25 mouse cellular contexts compared by ENCODE assay signal in the genomic region with DNA sequence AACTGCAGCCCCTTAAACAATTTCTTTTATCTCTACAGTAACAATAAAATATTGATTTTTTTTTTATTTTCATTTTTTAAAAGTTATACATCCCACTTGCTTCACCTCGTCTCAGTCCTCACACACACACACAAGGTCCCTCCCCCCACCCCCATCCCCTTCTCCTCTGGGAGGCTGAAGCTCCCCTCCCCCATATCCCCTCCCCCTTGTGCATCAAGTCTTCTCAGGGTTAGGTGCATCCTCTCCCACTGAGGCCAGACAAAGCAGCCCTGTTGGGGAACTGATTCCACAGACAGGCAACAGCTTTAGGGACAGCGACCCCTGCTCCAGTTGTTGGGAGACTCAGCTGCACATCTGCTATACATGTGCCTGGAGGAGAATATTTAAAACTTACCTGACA. TPM values are rescaled to one million over a fixed set of nuclear protein-coding genes. Genes with fewer than 3 reads are reported as not detected.
DNase-seq lines count a peak whose midpoint lies in the region; ATAC-seq and TF ChIP-seq lines count a peak whose summit lies in the region.
"Had no signal": no experiment of that assay in that cellular context is flagged by ENCODE, and none has a peak within 500 bp of the region (broad histone marks: within the 10 kb centered on the region; RNA-seq: fewer than 3 reads in every experiment).

No protein-coding gene starts in this region.

- H3K27ac ChIP-seq in layer of hippocampus, adult 2 months: no peak overlapping the region
- H3K27ac ChIP-seq: embryonic facial prominence, embryonic 13.5 days; embryonic facial prominence, embryonic 15.5 days; forebrain, embryonic 10.5 days; forebrain, embryonic 12.5 days had no signal

- TF ChIP-seq CTCF in layer of hippocampus, adult 2 months (conservative IDR thresholded peaks at IDR 0.05): no peak

- DNase-seq in ES-CJ7 (ENCODE audit: low read depth, low spot score) (peak; percentile 81), R1 (ENCODE audit: low read depth, low spot score) (peak; percentile 86)
- DNase-seq in retina, postnatal 1 day: no peak
- no peak for DNase-seq in layer of hippocampus, adult 2 months (ENCODE audit: low spot score in 2 of 2)
- DNase-seq: adrenal gland, adult 2 months; adrenal gland, postnatal 10 days; adrenal gland, postnatal 25 days; cerebellum, adult 11 months; cerebellum, adult 18-20 months; cerebellum, adult 8-10 months; cerebellum, adult 9-11 months; cerebellum, postnatal 14 days; cerebellum, postnatal 36 days; embryo, embryonic 11 days had no signal

- H3K4me3 ChIP-seq in layer of hippocampus, adult 2 months: no peak overlapping the region
- H3K4me3 ChIP-seq: embryonic facial prominence, embryonic 13.5 days; embryonic facial prominence, embryonic 15.5 days; erythroblast, embryonic 14.5 days; forebrain, embryonic 10.5 days; forebrain, embryonic 12.5 days had no signal

- no peak for ATAC-seq in activated CD4-positive, CD25-positive, alpha-beta regulatory T cell, adult 4 months
- ATAC-seq: forebrain, embryonic 14.5 days; forebrain, embryonic 16.5 days; Patski had no signal

RNA-seq across cellular contexts. Expression of a gene that starts 48.6 kb away (rescaled TPM):
- polyA plus RNA-seq in activated CD4-positive, CD25-positive, alpha-beta regulatory T cell, adult 4 months (2017; shearing (Covaris generic)): not detected
- 1 to 10 TPM in 1 of 2 experiments, under 1 TPM in 1; 0.56 to 1.5 TPM for total RNA-seq in layer of hippocampus, adult 2 months (2021)
- total RNA-seq: adrenal gland, adult 2 months; common myeloid progenitor, adult 5-6 weeks had no signal
- polyA plus RNA-seq: erythroblast, embryonic 14.5 days; forebrain, embryonic 10.5 days; G1E had no signal

RNA-seq across cellular contexts. Expression of a gene that starts 49.8 kb away (rescaled TPM):
- 100 to 1,000 TPM; 684 to 742 TPM for polyA plus RNA-seq in activated CD4-positive, CD25-positive, alpha-beta regulatory T cell, adult 4 months (2017; shearing (Covaris generic))
- 100 to 1,000 TPM; 537 to 571 TPM for total RNA-seq in layer of hippocampus, adult 2 months (2021)

Comparison
In these comparisons a context has a peak if more than half of its experiments do, and no peak if none do; other contexts are left out.
1. DNase-seq: peak in ES-CJ7 (single experiment) and R1 (single experiment); none in retina, postnatal 1 day (single experiment) and layer of hippocampus, adult 2 months (0 of 2).